Mouse (Mus musculus): ENCODE data around the gene Myh14. TPM values are rescaled to one million over a fixed set of nuclear protein-coding genes. Genes with fewer than 3 reads are reported as not detected.

Gene Myh14
- polyA plus RNA-seq, 1 experiment from 2014 or later: 1.5 TPM

GRCm38 (mm10) chr7:44625241-44626067 lies 45.2 kb downstream of the Myh14 start:
- H3K27me3 ChIP-seq: no peaks in the 10 kb centered on the region
- no peak overlapping the region for H3K9ac ChIP-seq (replicated peaks)
- H3K9me3 ChIP-seq: no peaks in the 10 kb centered on the region
- no peak for ATAC-seq (replicated peaks)
- H3K4me3 ChIP-seq: no peak overlapping the region
- H3K4me2 ChIP-seq (replicated peaks): no peak overlapping the region
- H3K36me3 ChIP-seq: no peaks in the 10 kb centered on the region
- H3K27ac ChIP-seq (replicated peaks): no peak overlapping the region
- 88% methylated on average over 13 of the region's 13 CpGs for WGBS
- H3K4me1 ChIP-seq: no peaks in the 10 kb centered on the region

- Histone ChIP-seq H3K9ac (replicated peaks) (no peak overlapping the region), H3K9me3 (no peaks in the 10 kb centered on the region), H3K36me3 (no peaks in the 10 kb centered on the region), H3K4me3 (no peak overlapping the region), H3K27me3 (no peaks in the 10 kb centered on the region), H3K4me2 (replicated peaks) (no peak overlapping the region), H3K4me1 (no peaks in the 10 kb centered on the region), H3K27ac (replicated peaks) (no peak overlapping the region)
- no peak for ATAC-seq (replicated peaks)
- WGBS: 69% methylated on average over 14 of the region's 14 CpGs
Observed at GRCm38 (mm10) chr7:44624828-44625227, 45.8 kb downstream of the Myh14 start.

- no peak for ATAC-seq (replicated peaks)
- no peak overlapping the region for H3K9ac ChIP-seq (replicated peaks)
- H3K27me3 ChIP-seq: no peaks in the 10 kb centered on the region
- WGBS: 64% methylated on average over 3 of the region's 3 CpGs
- no peak overlapping the region for H3K4me3 ChIP-seq
- H3K9me3 ChIP-seq: no peaks in the 10 kb centered on the region
- no peak overlapping the region for H3K4me2 ChIP-seq (replicated peaks)
- no peak overlapping the region for H3K27ac ChIP-seq (replicated peaks)
- no peaks in the 10 kb centered on the region for H3K4me1 ChIP-seq
- H3K36me3 ChIP-seq: no peaks in the 10 kb centered on the region
Observed at GRCm38 (mm10) chr7:44624543-44624826, 46.2 kb downstream of the Myh14 start.

GRCm38 (mm10) chr7:44623714-44624542 lies 46.7 kb downstream of the Myh14 start:
- Histone ChIP-seq H3K9me3 (no peaks in the 10 kb centered on the region), H3K27ac (replicated peaks) (no peak overlapping the region), H3K4me1 (no peaks in the 10 kb centered on the region), H3K4me2 (replicated peaks) (no peak overlapping the region), H3K27me3 (no peaks in the 10 kb centered on the region), H3K36me3 (no peaks in the 10 kb centered on the region), H3K9ac (replicated peaks) (no peak overlapping the region), H3K4me3 (no peak overlapping the region)
- no peak for ATAC-seq (replicated peaks)
- 54% methylated on average over 18 of the region's 18 CpGs for WGBS

GRCm38 (mm10) chr7:44617059-44617458 lies 53.6 kb downstream of the Myh14 start:
- WGBS: 81% methylated on average over 3 of the region's 3 CpGs
- Histone ChIP-seq H3K27ac (replicated peaks) (no peak overlapping the region), H3K4me3 (no peak overlapping the region), H3K9me3 (no peaks in the 10 kb centered on the region), H3K27me3 (peaks cover 10% of the 10 kb centered on the region; the same call in 1 of the 2 replicates), H3K9ac (replicated peaks) (no peak overlapping the region), H3K4me1 (no peaks in the 10 kb centered on the region), H3K4me2 (replicated peaks) (no peak overlapping the region), H3K36me3 (no peaks in the 10 kb centered on the region)
- ATAC-seq (replicated peaks): no peak

GRCm38 (mm10) chr7:44615987-44616386 lies 54.7 kb downstream of the Myh14 start:
- 80% methylated on average over 14 of the region's 14 CpGs for WGBS
- ATAC-seq (replicated peaks): no peak
- no peak overlapping the region for H3K9ac ChIP-seq (replicated peaks)

GRCm38 (mm10) chr7:44615309-44615708 lies 55.3 kb downstream of the Myh14 start:
- Histone ChIP-seq H3K36me3 (no peaks in the 10 kb centered on the region), H3K27ac (replicated peaks) (no peak overlapping the region), H3K9ac (replicated peaks) (no peak overlapping the region), H3K9me3 (no peaks in the 10 kb centered on the region), H3K27me3 (peaks cover 10% of the 10 kb centered on the region; the same call in 1 of the 2 replicates), H3K4me3 (no peak overlapping the region), H3K4me1 (no peaks in the 10 kb centered on the region), H3K4me2 (replicated peaks) (no peak overlapping the region)
- 16% methylated on average over 10 of the region's 10 CpGs for WGBS
- no peak for ATAC-seq (replicated peaks)

More at GRCm38 (mm10) chr7:44615987-44616386, 54.7 kb downstream of the Myh14 start:
- Histone ChIP-seq H3K9me3 (no peaks in the 10 kb centered on the region), H3K36me3 (no peaks in the 10 kb centered on the region), H3K4me3 (no peak overlapping the region), H3K4me1 (no peaks in the 10 kb centered on the region), H3K27me3 (peaks cover 10% of the 10 kb centered on the region; the same call in 1 of the 2 replicates), H3K4me2 (replicated peaks) (no peak overlapping the region), H3K27ac (replicated peaks) (no peak overlapping the region)

- no peak overlapping the region for H3K9ac ChIP-seq (replicated peaks)
- H3K4me1 ChIP-seq: no peaks in the 10 kb centered on the region
- H3K4me2 ChIP-seq (replicated peaks): 0 out of 2 replicates have a peak overlapping the region, but pooled peaks have one; percentile 6
- no peak for ATAC-seq (replicated peaks)
- 5% methylated on average over 20 of the region's 20 CpGs for WGBS
- no peak overlapping the region for H3K4me3 ChIP-seq
- no peaks in the 10 kb centered on the region for H3K9me3 ChIP-seq
- no peaks in the 10 kb centered on the region for H3K36me3 ChIP-seq
- no peak overlapping the region for H3K27ac ChIP-seq (replicated peaks)
- H3K27me3 ChIP-seq: peaks cover 10% of the 10 kb centered on the region; the same call in 1 of the 2 replicates
Observed at GRCm38 (mm10) chr7:44614041-44614688, 56.5 kb downstream of the Myh14 start.

- H3K9me3 ChIP-seq: no peaks in the 10 kb centered on the region
- 64% methylated on average over 7 of the region's 7 CpGs for WGBS
- no peak for ATAC-seq (replicated peaks)
- no peak overlapping the region for H3K9ac ChIP-seq (replicated peaks)
- H3K27ac ChIP-seq (replicated peaks): no peak overlapping the region
- no peak overlapping the region for H3K4me2 ChIP-seq (replicated peaks)
- no peak overlapping the region for H3K4me3 ChIP-seq
- peaks cover 13% of the 10 kb centered on the region; the same call in 1 of the 2 replicates for H3K27me3 ChIP-seq
- H3K4me1 ChIP-seq: no peaks in the 10 kb centered on the region
- no peaks in the 10 kb centered on the region for H3K36me3 ChIP-seq
Observed at GRCm38 (mm10) chr7:44612192-44612591, 58.5 kb downstream of the Myh14 start.

- 10% methylated on average over 29 of the region's 29 CpGs for WGBS
- Histone ChIP-seq H3K4me3 (no peak overlapping the region), H3K4me1 (peaks cover 20% of the 10 kb centered on the region), H3K4me2 (replicated peaks) (0 out of 2 replicates have a peak overlapping the region, but pooled peaks have one; percentile 1), H3K9me3 (no peaks in the 10 kb centered on the region), H3K36me3 (no peaks in the 10 kb centered on the region), H3K27ac (replicated peaks) (no peak overlapping the region), H3K27me3 (peaks cover 53% of the 10 kb centered on the region), H3K9ac (replicated peaks) (no peak overlapping the region)
- no peak for ATAC-seq (replicated peaks)
Observed at GRCm38 (mm10) chr7:44606171-44606901, 64.3 kb downstream of the Myh14 start.

GRCm38 (mm10) chr7:44605436-44605835 lies 65.2 kb downstream of the Myh14 start:
- Histone ChIP-seq H3K27me3 (peaks cover 59% of the 10 kb centered on the region), H3K4me3 (no peak overlapping the region), H3K9me3 (no peaks in the 10 kb centered on the region), H3K36me3 (no peaks in the 10 kb centered on the region), H3K9ac (replicated peaks) (no peak overlapping the region), H3K4me1 (peaks cover 20% of the 10 kb centered on the region), H3K4me2 (replicated peaks) (no peak overlapping the region), H3K27ac (replicated peaks) (no peak overlapping the region)
- no peak for ATAC-seq (replicated peaks)
- 30% methylated on average over 7 of the region's 7 CpGs for WGBS
